Mouse (Mus musculus) frontal cortex, adult 2 months (tissue): ENCODE results near the gene Utp14a. TPM values are rescaled to one million over a fixed set of nuclear protein-coding genes. Genes with fewer than 3 reads are reported as not detected.

Experiments
- DNase-seq, 2 experiments: peaks; one replicate each; pipeline ENCODE4 v3.0.0; 2022; ENCODE audit warnings: low spot score in 1 of 2; ENCODE audit errors: extremely low spot score in 1 of 2
- polyA plus RNA-seq: library from polyadenylated mRNA; depleted of rRNA; stranded (reverse); fragments of >200 nt; gene quantifications from 2 replicates; pipeline ENCODE4 v1.2.3, GENCODE M21; 2012; rRNA removed

The Utp14a gene
- polyA plus RNA-seq, 1 experiment, result 15.2 TPM

GRCm38 (mm10) chrX:48310706-48311517 is 54.2 kb downstream of the Utp14a start:
- no peak for DNase-seq

- no peak for DNase-seq
Observed at GRCm38 (mm10) chrX:48311727-48312126, 55.1 kb downstream of the Utp14a start.

GRCm38 (mm10) chrX:48314530-48315079 is 57.9 kb downstream of the Utp14a start:
- DNase-seq, result peak in 1 of 2 experiments; percentile 38

GRCm38 (mm10) chrX:48317444-48317843 is 60.8 kb downstream of the Utp14a start:
- no peak for DNase-seq

- no peak for DNase-seq
Observed at GRCm38 (mm10) chrX:48318194-48318593, 61.5 kb downstream of the Utp14a start.

Other genes with a start within 250 kb of the Utp14a start
- gene Apln, start 222.0 kb upstream of the Utp14a start, polyA plus RNA-seq, result 20.0 and 25.3 TPM in 2 replicates
- 0.14 and 0.21 TPM in 2 replicates for gene Xpnpep2, start 148.1 kb upstream of the Utp14a start, polyA plus RNA-seq
- gene Sash3, start 110.4 kb upstream of the Utp14a start, polyA plus RNA-seq, result 1.7 and 1.8 TPM in 2 replicates
- 34.9 and 37.7 TPM in 2 replicates for gene Zdhhc9, start 48.0 kb upstream of the Utp14a start, polyA plus RNA-seq
- 8.0 and 9.2 TPM in 2 replicates for gene Bcorl1, start 84.5 kb downstream of the Utp14a start, polyA plus RNA-seq
- 0.84 and 1.0 TPM in 2 replicates for gene Elf4, start 206.3 kb downstream of the Utp14a start, polyA plus RNA-seq